Mouse (Mus musculus) 3134 (cell line): ENCODE measurements around the gene Olfr282.

ENCODE experiments used
- DNase-seq: peaks from one replicate; pipeline ENCODE4 v3.0.0-alpha.2; 2011; ENCODE audit warnings: low spot score; ENCODE audit not compliant: insufficient read length; ENCODE audit errors: extremely low read depth

Gene Olfr282

GRCm38 (mm10) chr15:98471539-98471938, 40.5 kb downstream of the Olfr282 start:
- DNase-seq = no peak

- no peak for DNase-seq
Observed at GRCm38 (mm10) chr15:98474958-98475357, 43.9 kb downstream of the Olfr282 start.

- DNase-seq = no peak
Observed at GRCm38 (mm10) chr15:98475382-98475781, 44.4 kb downstream of the Olfr282 start.

- DNase-seq = no peak
Observed at GRCm38 (mm10) chr15:98476281-98476680, 45.3 kb downstream of the Olfr282 start.

- no peak for DNase-seq
Observed at GRCm38 (mm10) chr15:98479568-98480102, 48.6 kb downstream of the Olfr282 start.

GRCm38 (mm10) chr15:98482701-98483100, 51.7 kb downstream of the Olfr282 start, which contains the start of gene Lalba:
Gene Lalba (minus strand): TSS chr15:98482721.
- DNase-seq = no peak

- DNase-seq = no peak
Observed at GRCm38 (mm10) chr15:98483907-98484886, 53.2 kb downstream of the Olfr282 start.

- DNase-seq = no peak
Observed at GRCm38 (mm10) chr15:98486433-98487021, 55.5 kb downstream of the Olfr282 start.
